Mouse (Mus musculus) lung, embryonic 14.5 days (tissue): ENCODE measurements around the gene Slc2a13. TPM values are rescaled to one million over a fixed set of nuclear protein-coding genes. Genes with fewer than 3 reads are reported as not detected.
A peak's percentile ranks its signal among the peaks of the same experiment; 100 is the strongest.

ENCODE experiments used
- ATAC-seq: fragments of 200-750 bp; cut with Nextera tagmentation; 2 replicates; pipeline ENCODE4 v1.8.0; 2017; ENCODE audit warnings: mild to moderate bottlenecking, moderate TSS enrichment, moderate library complexity; ENCODE audit not compliant: insufficient read depth
- DNase-seq: peaks from one replicate; pipeline ENCODE4 v3.0.0-alpha.2; 2015
- H3K27ac ChIP-seq: fragments of 300-500 bp; sonication (generic); 2 replicates; pipeline ENCODE4 v1.5.1; 2014; ENCODE audit warnings: low read depth, mild to moderate bottlenecking, moderate library complexity
- H3K27me3 ChIP-seq: fragments of 300-500 bp; sonication (generic); 2 replicates; pipeline ENCODE4 v1.6.1; 2014; ENCODE audit warnings: low read length, control low read depth; ENCODE audit not compliant: insufficient read depth
- H3K36me3 ChIP-seq: fragments of 300-500 bp; sonication (generic); 2 replicates; pipeline ENCODE4 v1.6.1; 2014; ENCODE audit warnings: control low read depth; ENCODE audit not compliant: insufficient read depth
- H3K4me1 ChIP-seq: fragments of 300-500 bp; sonication (generic); 2 replicates; pipeline ENCODE4 v1.6.1; 2014; ENCODE audit warnings: antibody characterized with exemption, control low read depth; ENCODE audit not compliant: insufficient read depth
- H3K4me2 ChIP-seq: fragments of 300-500 bp; sonication (generic); 2 replicates; pipeline ENCODE4 v1.6.1; 2014; ENCODE audit warnings: mild to moderate bottlenecking
- H3K4me3 ChIP-seq: fragments of 300-500 bp; sonication (generic); 2 replicates; pipeline ENCODE4 v1.5.1; 2014; ENCODE audit warnings: low read depth, low read length
- H3K9ac ChIP-seq: fragments of 300-500 bp; sonication (generic); 2 replicates; pipeline ENCODE4 v1.6.1; 2014
- H3K9me3 ChIP-seq: fragments of 300-500 bp; sonication (generic); 2 replicates; pipeline ENCODE4 v1.6.1; 2016; ENCODE audit warnings: low read depth, low read length, control low read depth
- CTCF ChIP-seq: IDR thresholded peaks from 2 replicates; pipeline ENCODE4 v1.5.1; 2016; ENCODE audit warnings: antibody characterized with exemption, low read depth
- WGBS: fragments of 180-500 bp; shearing (Covaris S2); extraction: QIAGEN DNeasy Blood & Tissue Kit; methylation state at CpG from one replicate; pipeline ENCODE4 v1.1.7; 2014; 5-methylcytosine and 5-hydroxymethylcytosine counted together
- polyA plus RNA-seq: library from polyadenylated mRNA; unstranded; fragments of >200 nt; fragmentation: Nextera tagmentation; extraction: Ambion mirVana; gene quantifications from 2 replicates; pipeline ENCODE4 v1.2.1, GENCODE M21; 2014

The Slc2a13 gene
- polyA plus RNA-seq, 1 experiment from 2014 or later, result 1.5 TPM

DNA sequence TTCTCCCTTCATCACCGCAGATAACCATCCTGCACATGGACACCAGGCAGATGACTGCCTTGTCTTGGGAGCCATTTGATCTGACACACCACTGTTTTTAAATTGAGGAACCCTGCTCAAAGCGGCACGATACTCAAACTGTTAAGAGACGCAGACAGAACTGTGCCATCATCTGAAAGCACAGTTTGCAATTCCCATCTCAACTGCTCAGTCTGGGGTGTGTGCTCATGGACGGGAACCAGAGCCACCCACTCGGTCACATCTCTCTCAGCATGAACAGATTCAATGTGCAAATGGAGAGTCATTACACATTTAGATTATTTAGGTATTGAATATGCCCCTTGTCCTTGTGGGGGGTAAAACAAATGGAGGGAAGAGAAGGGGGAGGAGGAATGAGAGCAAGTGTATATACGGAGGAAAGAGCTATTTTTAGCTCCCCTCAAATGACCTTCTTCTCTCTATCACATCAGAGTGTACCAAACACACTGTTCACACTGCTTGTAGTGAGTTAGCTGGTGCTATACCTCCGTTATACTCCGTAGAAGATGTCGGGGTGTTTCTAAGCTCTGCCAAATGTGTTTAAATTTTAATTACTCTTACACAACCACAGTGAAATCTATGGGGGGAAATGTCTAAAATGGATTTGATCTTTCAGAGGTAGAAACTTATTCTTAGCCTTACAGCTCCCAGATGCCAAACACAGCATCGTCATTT, 203.2 kb downstream of the Slc2a13 start:
- Histone ChIP-seq H3K4me3 (no peak overlapping the region), H3K27me3 (no peaks in the 10 kb centered on the region), H3K9ac (no peak overlapping the region), H3K4me2 (no peak overlapping the region), H3K4me1 (peaks cover 4% of the 10 kb centered on the region; the same call in 1 of the 2 replicates), H3K27ac (no peak overlapping the region), H3K9me3 (no peaks in the 10 kb centered on the region), H3K36me3 (no peaks in the 10 kb centered on the region)
- DNase-seq (no peak), ATAC-seq (no peak)
- TF ChIP-seq CTCF, result no peak
- WGBS, result 60% methylated on average over 11 of the region's 11 CpGs

GRCm38 (mm10) chr15:91360495-91360894, 212.6 kb downstream of the Slc2a13 start:
- no peak overlapping the region for H3K4me3 ChIP-seq
- ATAC-seq, result no peak
- no peak for DNase-seq

DNA sequence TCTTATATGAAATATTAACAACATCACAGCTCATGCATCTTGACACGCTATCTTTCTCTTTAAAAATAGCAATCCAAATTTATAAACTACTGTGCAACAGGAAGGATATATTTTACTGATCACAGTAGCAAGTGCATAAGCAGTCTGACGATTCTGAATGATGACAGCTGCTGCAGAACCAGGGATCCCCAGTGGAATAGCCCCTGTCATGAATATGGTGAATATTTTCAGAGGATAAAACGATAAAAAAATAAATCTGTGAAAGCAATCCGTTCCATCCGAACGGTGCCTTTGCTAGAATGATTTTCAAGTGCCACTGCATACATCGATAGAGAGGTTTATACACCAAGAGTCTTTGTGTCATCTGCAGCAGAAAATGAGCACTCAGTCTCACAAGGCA, 222.1 kb downstream of the Slc2a13 start:
- no peak overlapping the region for H3K4me3 ChIP-seq

More at GRCm38 (mm10) chr15:91360495-91360894, 212.6 kb downstream of the Slc2a13 start:
- Histone ChIP-seq H3K4me1 (no peaks in the 10 kb centered on the region), H3K9ac (no peak overlapping the region), H3K9me3 (no peaks in the 10 kb centered on the region), H3K27me3 (no peaks in the 10 kb centered on the region), H3K27ac (no peak overlapping the region), H3K36me3 (no peaks in the 10 kb centered on the region), H3K4me2 (no peak overlapping the region)
- TF ChIP-seq CTCF, result no peak
- WGBS, result 39% methylated on average over 2 of the region's 2 CpGs

GRCm38 (mm10) chr15:91338350-91338749, 234.7 kb downstream of the Slc2a13 start:
- Histone ChIP-seq H3K9me3 (no peaks in the 10 kb centered on the region), H3K4me2 (no peak overlapping the region), H3K4me1 (no peaks in the 10 kb centered on the region), H3K36me3 (no peaks in the 10 kb centered on the region), H3K4me3 (no peak overlapping the region), H3K27ac (no peak overlapping the region), H3K27me3 (no peaks in the 10 kb centered on the region), H3K9ac (no peak overlapping the region)
- ATAC-seq, result no peak
- peak; percentile 55 for TF ChIP-seq CTCF
- WGBS, result 83% methylated on average over 1 of the region's 1 CpGs
- DNase-seq, result peak; percentile 44

More for the DNA sequence above, 222.1 kb downstream of the Slc2a13 start:
- no peak for TF ChIP-seq CTCF
- no peak overlapping the region for H3K9ac ChIP-seq
- H3K27me3 ChIP-seq, result no peaks in the 10 kb centered on the region
- no peaks in the 10 kb centered on the region for H3K36me3 ChIP-seq
- no peaks in the 10 kb centered on the region for H3K4me1 ChIP-seq
- no peak overlapping the region for H3K27ac ChIP-seq
- no peaks in the 10 kb centered on the region for H3K9me3 ChIP-seq
- ATAC-seq (no peak), DNase-seq (no peak)
- no peak overlapping the region for H3K4me2 ChIP-seq
- WGBS, result 62% methylated on average over 7 of the region's 7 CpGs

GRCm38 (mm10) chr15:91334416-91334900, 238.6 kb downstream of the Slc2a13 start:
- no peak overlapping the region for H3K4me2 ChIP-seq
- 88% methylated on average over 6 of the region's 6 CpGs for WGBS
- no peak for TF ChIP-seq CTCF
- H3K9me3 ChIP-seq, result no peaks in the 10 kb centered on the region; the same call in 1 of the 2 replicates
- DNase-seq (no peak), ATAC-seq (no peak)
- no peaks in the 10 kb centered on the region for H3K4me1 ChIP-seq
- H3K27ac ChIP-seq, result no peak overlapping the region
- H3K36me3 ChIP-seq, result no peaks in the 10 kb centered on the region
- H3K9ac ChIP-seq, result no peak overlapping the region
- H3K4me3 ChIP-seq, result no peak overlapping the region
- H3K27me3 ChIP-seq, result no peaks in the 10 kb centered on the region

DNA sequence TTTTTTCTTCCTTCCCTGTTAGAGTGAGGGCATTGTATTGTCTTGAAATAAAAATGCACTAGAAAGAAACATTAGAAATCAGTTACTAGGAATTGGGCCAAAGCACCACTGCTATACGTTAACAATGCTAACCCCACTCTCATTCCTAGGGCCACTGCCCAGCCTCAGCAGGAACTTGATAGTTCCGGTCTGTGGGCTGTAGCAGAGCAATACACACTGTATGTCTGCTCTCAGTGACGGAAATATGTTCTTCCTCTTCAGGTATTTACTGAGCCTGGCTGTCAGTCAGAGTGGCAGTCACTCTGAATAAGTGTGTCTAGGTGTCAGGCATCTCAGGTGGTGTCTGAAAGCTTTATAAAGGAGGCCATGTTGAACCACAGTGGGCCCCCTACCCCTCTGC, 245.3 kb downstream of the Slc2a13 start:
- no peaks in the 10 kb centered on the region for H3K36me3 ChIP-seq
- no peak for DNase-seq
- H3K4me1 ChIP-seq, result no peaks in the 10 kb centered on the region
- no peaks in the 10 kb centered on the region for H3K27me3 ChIP-seq
- no peak overlapping the region for H3K4me2 ChIP-seq
- H3K4me3 ChIP-seq, result no peak overlapping the region
- no peak for TF ChIP-seq CTCF
- no peak overlapping the region for H3K27ac ChIP-seq
- ATAC-seq, result no peak
- no peak overlapping the region for H3K9ac ChIP-seq
- WGBS, result 48% methylated on average over 3 of the region's 3 CpGs
- H3K9me3 ChIP-seq, result no peaks in the 10 kb centered on the region; the same call in 1 of the 2 replicates

- H3K36me3 ChIP-seq, result no peaks in the 10 kb centered on the region
- no peak overlapping the region for H3K27ac ChIP-seq
- TF ChIP-seq CTCF, result no peak
- no peak overlapping the region for H3K9ac ChIP-seq
- H3K4me2 ChIP-seq, result no peak overlapping the region
- DNase-seq (no peak), ATAC-seq (no peak)
- no peaks in the 10 kb centered on the region for H3K4me1 ChIP-seq
- no peaks in the 10 kb centered on the region for H3K9me3 ChIP-seq
- WGBS, result 70% methylated on average over 4 of the region's 4 CpGs
- no peaks in the 10 kb centered on the region for H3K27me3 ChIP-seq
- H3K4me3 ChIP-seq, result no peak overlapping the region
These were observed 246.0 kb downstream of the Slc2a13 start for GRCm38 (mm10) chr15:91327023-91327422.
